Mouse (Mus musculus) urinary bladder, postnatal 25 days (tissue): ENCODE measurements around the gene Gm12830.

Experiments used
- DNase-seq: peaks from one replicate; pipeline ENCODE4 v3.0.0; 2022; ENCODE audit warnings: low spot score

The Gm12830 gene

GRCm38 (mm10) chr4:114821567-114822192 is at the start of gene Gm12830:
TSS of gene Gm12830 (plus strand) at chr4:114821722.
- DNase-seq: peak; percentile 47

GRCm38 (mm10) chr4:114773316-114773715 is 48.2 kb upstream of the Gm12830 start:
- DNase-seq: no peak

- no peak for DNase-seq
These were observed 43.8 kb upstream of the Gm12830 start for GRCm38 (mm10) chr4:114777625-114778202.

GRCm38 (mm10) chr4:114778716-114779474 is 42.6 kb upstream of the Gm12830 start:
- DNase-seq: no peak

- DNase-seq: no peak
These were observed 42.1 kb upstream of the Gm12830 start for GRCm38 (mm10) chr4:114779475-114779757.

GRCm38 (mm10) chr4:114779758-114780546 is 41.6 kb upstream of the Gm12830 start:
- peak; percentile 14 for DNase-seq

GRCm38 (mm10) chr4:114782851-114783250 is 38.7 kb upstream of the Gm12830 start:
- DNase-seq: no peak

- DNase-seq: no peak
These were observed 36.8 kb upstream of the Gm12830 start for GRCm38 (mm10) chr4:114784735-114785134.

- DNase-seq: no peak
These were observed 32.7 kb upstream of the Gm12830 start for GRCm38 (mm10) chr4:114788856-114789255.

- no peak for DNase-seq
These were observed 29.9 kb upstream of the Gm12830 start for GRCm38 (mm10) chr4:114791650-114792049.

- DNase-seq: no peak
These were observed 27.7 kb upstream of the Gm12830 start for GRCm38 (mm10) chr4:114793836-114794235.

- DNase-seq: no peak
These were observed 24.1 kb upstream of the Gm12830 start for GRCm38 (mm10) chr4:114797254-114797914.

GRCm38 (mm10) chr4:114798041-114798624 is 23.4 kb upstream of the Gm12830 start:
- DNase-seq: no peak

GRCm38 (mm10) chr4:114804096-114804495 is 17.4 kb upstream of the Gm12830 start:
- no peak for DNase-seq

GRCm38 (mm10) chr4:114818963-114819702 is 2.4 kb upstream of the Gm12830 start:
- no peak for DNase-seq

GRCm38 (mm10) chr4:114834770-114835581 is 13.5 kb downstream of the Gm12830 start:
- DNase-seq: no peak

GRCm38 (mm10) chr4:114841336-114841920 is 19.9 kb downstream of the Gm12830 start:
- no peak for DNase-seq

- DNase-seq: no peak
These were observed 20.9 kb downstream of the Gm12830 start for GRCm38 (mm10) chr4:114842376-114842960.

GRCm38 (mm10) chr4:114843097-114843721 is 21.7 kb downstream of the Gm12830 start:
- no peak for DNase-seq
